Mouse (Mus musculus) forebrain, embryonic 11.5 days (tissue): Measurements from ENCODE around the gene Zbtb5. TPM values are rescaled to one million over a fixed set of nuclear protein-coding genes. Genes with fewer than 3 reads are reported as not detected.

Experiments
- ATAC-seq: fragments of 200-750 bp; cut with Nextera tagmentation; replicated peaks from 2 replicates; pipeline ENCODE4 v1.8.0; 2017; ENCODE audit warnings: moderate TSS enrichment; ENCODE audit not compliant: low FRiP score
- DNase-seq: peaks from one replicate; pipeline ENCODE4 v3.0.0-alpha.2; 2017; ENCODE audit warnings: low spot score
- H3K27ac ChIP-seq: fragments of 300-500 bp; sonication (generic); 2 replicates; pipeline ENCODE4 v1.5.1; 2014; ENCODE audit warnings: low read depth, low read length
- H3K27me3 ChIP-seq: fragments of 300-500 bp; sonication (generic); 2 replicates; pipeline ENCODE4 v1.6.1; 2014; ENCODE audit warnings: mild to moderate bottlenecking, low read length, mixed read lengths; ENCODE audit not compliant: control insufficient read depth, insufficient read depth
- H3K36me3 ChIP-seq: fragments of 300-500 bp; sonication (generic); 2 replicates; pipeline ENCODE4 v1.6.1; 2014; ENCODE audit warnings: mild to moderate bottlenecking, low read length, moderate library complexity, mixed read lengths; ENCODE audit not compliant: control insufficient read depth, insufficient read depth
- H3K4me1 ChIP-seq: fragments of 300-500 bp; sonication (generic); replicated peaks from 2 replicates; pipeline ENCODE4 v1.6.1; 2014; ENCODE audit warnings: low read length, mixed read lengths; ENCODE audit not compliant: control insufficient read depth, insufficient read depth
- H3K4me2 ChIP-seq: fragments of 300-500 bp; sonication (generic); 2 replicates; pipeline ENCODE4 v1.6.1; 2014; ENCODE audit warnings: low read depth, mild to moderate bottlenecking, low read length, moderate library complexity, mixed read lengths; ENCODE audit not compliant: severe bottlenecking
- H3K4me3 ChIP-seq: fragments of 300-500 bp; sonication (generic); 2 replicates; pipeline ENCODE4 v1.5.1; 2014; ENCODE audit warnings: low read depth, low read length
- H3K9ac ChIP-seq: fragments of 300-500 bp; sonication (generic); 2 replicates; pipeline ENCODE4 v1.6.1; 2014; ENCODE audit warnings: low read length
- H3K9me3 ChIP-seq: fragments of 300-500 bp; sonication (generic); 2 replicates; pipeline ENCODE4 v1.6.1; 2016; ENCODE audit warnings: low read length, mixed read lengths; ENCODE audit not compliant: control insufficient read depth
- WGBS: fragments of 180-500 bp; shearing (Covaris S2); extraction: QIAGEN DNeasy Blood & Tissue Kit; methylation state at CpG from one replicate; pipeline ENCODE4 v1.1.7; 2014; 5-methylcytosine and 5-hydroxymethylcytosine counted together
- polyA plus RNA-seq: library from polyadenylated mRNA; unstranded; fragments of >200 nt; fragmentation: Nextera tagmentation; extraction: Ambion mirVana; gene quantifications from 2 replicates; pipeline ENCODE4 v1.2.1, GENCODE M21; 2014

The Zbtb5 gene
- polyA plus RNA-seq, 1 experiment from 2014 or later = 44.9 TPM

DNA sequence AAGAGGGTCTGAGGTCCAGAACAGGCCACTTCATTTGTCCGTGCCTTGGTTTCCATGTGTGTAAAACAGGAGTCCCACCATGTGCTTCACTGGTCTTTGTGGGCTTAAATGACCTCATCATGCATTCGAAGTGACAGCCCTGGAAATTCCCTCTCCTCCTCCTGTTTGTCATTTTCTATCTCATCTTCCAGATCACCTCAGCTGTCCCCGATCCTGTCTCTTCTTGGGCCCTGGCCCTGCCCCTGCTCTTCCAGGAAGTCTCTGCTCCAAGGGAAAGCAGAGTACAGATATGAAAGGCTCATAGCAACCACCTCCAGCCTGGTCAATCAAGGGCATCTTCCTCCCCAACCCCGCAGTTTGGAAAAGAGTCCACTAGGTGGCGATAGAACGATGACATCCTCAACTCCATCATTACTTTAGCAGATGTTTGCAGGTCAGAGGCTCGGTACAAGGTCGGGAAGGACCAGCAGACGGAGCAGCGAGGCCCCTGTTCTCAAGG is 41.6 kb downstream of the Zbtb5 start:
- H3K36me3 ChIP-seq = no peaks in the 10 kb centered on the region
- DNase-seq (peak; percentile 76), ATAC-seq (no peak)
- H3K4me3 ChIP-seq = no peak overlapping the region
- WGBS = 25% methylated on average over 10 of the region's 10 CpGs
- no peak overlapping the region for H3K4me2 ChIP-seq
- no peak overlapping the region for H3K27ac ChIP-seq
- H3K9me3 ChIP-seq = no peaks in the 10 kb centered on the region
- H3K27me3 ChIP-seq = no peaks in the 10 kb centered on the region
- H3K4me1 ChIP-seq = no peaks in the 10 kb centered on the region
- no peak overlapping the region for H3K9ac ChIP-seq

DNA sequence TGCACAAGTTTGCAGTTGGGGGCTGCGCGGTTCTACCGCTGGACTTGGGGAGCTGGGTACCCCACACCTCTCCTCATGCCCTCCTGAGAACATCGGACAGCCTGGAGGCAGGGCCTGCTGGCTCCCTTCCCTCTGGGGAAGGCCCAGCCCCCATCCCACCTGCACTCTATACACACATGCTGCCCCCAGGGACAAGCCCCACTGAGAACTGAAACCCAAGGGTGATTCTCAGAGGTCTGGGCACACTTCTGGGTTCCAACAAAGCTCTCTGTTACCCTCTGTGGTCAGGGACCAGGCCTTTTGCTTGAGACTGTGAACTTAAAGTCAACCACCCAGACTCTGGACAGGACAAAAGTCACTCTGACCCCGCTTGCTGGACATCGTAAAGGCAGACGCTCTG is 42.2 kb downstream of the Zbtb5 start:
- no peak overlapping the region for H3K4me3 ChIP-seq
- H3K27ac ChIP-seq = no peak overlapping the region
- DNase-seq = no peak
- no peaks in the 10 kb centered on the region for H3K36me3 ChIP-seq
- no peak overlapping the region for H3K4me2 ChIP-seq
- no peak for ATAC-seq
- no peak overlapping the region for H3K9ac ChIP-seq
- WGBS = 87% methylated on average over 7 of the region's 7 CpGs
- H3K27me3 ChIP-seq = no peaks in the 10 kb centered on the region
- H3K4me1 ChIP-seq = no peaks in the 10 kb centered on the region
- H3K9me3 ChIP-seq = no peaks in the 10 kb centered on the region

DNA sequence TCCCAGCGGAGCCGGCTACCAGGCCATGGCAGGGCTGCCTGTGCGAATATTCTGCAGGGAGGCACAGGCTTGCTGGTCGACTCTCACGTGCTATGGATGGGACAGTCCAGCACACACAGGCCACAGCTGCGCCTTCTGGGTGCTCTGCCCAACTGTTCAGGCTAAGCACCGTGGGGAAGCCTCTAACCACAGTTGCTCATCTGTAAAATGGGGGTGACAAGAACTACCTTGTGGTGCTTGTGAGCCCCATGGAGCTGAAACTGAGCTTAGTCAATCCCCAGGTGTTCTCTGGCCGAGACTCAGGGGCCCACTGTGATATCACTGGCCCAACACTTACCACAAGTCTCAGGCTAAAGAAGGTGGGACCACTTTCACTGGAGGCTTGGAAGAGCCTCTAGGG is 44.8 kb downstream of the Zbtb5 start:
- Histone ChIP-seq H3K27me3 (no peaks in the 10 kb centered on the region), H3K9me3 (no peaks in the 10 kb centered on the region), H3K4me3 (no peak overlapping the region), H3K4me2 (no peak overlapping the region), H3K4me1 (no peaks in the 10 kb centered on the region), H3K27ac (no peak overlapping the region), H3K9ac (no peak overlapping the region), H3K36me3 (no peaks in the 10 kb centered on the region)
- no peak for ATAC-seq
- WGBS = 90% methylated on average over 8 of the region's 8 CpGs
- no peak for DNase-seq

DNA sequence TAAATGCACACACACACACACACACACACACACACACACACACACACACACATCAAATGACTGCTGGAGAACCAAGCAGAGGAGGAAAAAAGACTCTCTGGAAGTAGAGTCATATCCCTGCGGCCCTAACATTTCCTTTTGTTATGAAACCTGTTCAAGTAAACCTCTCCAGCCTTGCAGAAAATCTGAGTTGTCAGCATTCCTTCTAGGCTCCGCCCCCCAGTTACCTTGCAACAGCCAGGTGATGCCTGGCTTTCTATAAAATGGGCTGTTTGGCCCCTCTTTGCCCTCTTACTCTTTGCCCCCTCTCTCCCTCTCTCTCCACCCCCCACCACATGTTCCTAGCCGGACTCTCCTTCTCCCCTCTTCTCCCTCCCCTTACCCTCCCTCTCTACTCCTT is 46.5 kb downstream of the Zbtb5 start:
- ATAC-seq (no peak), DNase-seq (no peak)
- Histone ChIP-seq H3K4me3 (no peak overlapping the region), H3K27me3 (no peaks in the 10 kb centered on the region), H3K4me2 (no peak overlapping the region), H3K36me3 (no peaks in the 10 kb centered on the region), H3K27ac (no peak overlapping the region), H3K9me3 (no peaks in the 10 kb centered on the region), H3K9ac (no peak overlapping the region), H3K4me1 (no peaks in the 10 kb centered on the region)
- 91% methylated on average over 3 of the region's 3 CpGs for whole genome bisulfite sequencing

DNA sequence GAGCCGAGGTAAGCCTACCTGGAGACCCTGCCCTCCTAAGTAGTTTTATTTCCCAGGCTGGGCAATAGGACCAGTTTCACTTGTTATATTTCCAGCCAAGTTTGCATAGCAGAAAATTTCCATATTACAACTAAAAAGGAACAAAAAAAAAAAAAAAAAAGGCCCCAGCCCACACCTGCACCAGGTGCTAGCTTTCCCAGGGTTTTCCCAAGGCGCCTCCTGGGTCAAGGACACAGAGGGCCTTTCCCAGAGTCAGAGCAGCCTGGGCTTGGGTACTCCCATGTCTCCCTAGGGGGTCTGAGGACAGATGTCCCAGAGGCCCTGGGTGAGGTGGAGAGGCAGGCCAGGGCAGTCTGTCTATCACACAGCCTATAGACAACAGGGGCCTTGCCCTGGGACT is 47.0 kb downstream of the Zbtb5 start:
- H3K9me3 ChIP-seq = no peaks in the 10 kb centered on the region
- no peak overlapping the region for H3K9ac ChIP-seq
- H3K27ac ChIP-seq = no peak overlapping the region
- ATAC-seq = no peak
- no peaks in the 10 kb centered on the region for H3K27me3 ChIP-seq
- no peaks in the 10 kb centered on the region for H3K36me3 ChIP-seq
- 88% methylated on average over 2 of the region's 2 CpGs for WGBS
- H3K4me1 ChIP-seq = no peaks in the 10 kb centered on the region
- H3K4me3 ChIP-seq = no peak overlapping the region
- H3K4me2 ChIP-seq = no peak overlapping the region
- DNase-seq = no peak

DNA sequence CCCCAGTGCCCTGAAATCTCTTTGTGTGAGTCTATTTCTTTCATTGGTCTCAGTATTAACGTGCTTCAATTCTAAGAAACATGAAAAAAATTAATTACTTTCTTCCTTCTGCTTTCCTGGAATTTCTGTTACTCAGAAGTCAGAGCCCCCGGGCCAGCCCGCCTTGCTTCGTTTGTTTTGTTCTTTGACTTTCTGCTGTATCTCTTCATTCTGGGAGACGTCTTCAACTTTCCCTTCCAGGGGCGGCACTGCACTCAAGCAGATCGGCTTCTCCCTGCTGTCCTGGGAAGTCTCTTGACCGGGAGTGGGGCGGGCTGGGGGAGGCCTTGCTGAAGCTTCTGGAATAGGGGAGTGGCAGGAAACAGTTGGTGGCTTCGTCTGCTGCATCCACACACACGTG is 49.1 kb downstream of the Zbtb5 start:
- ATAC-seq (no peak), DNase-seq (no peak)
- H3K9ac ChIP-seq = no peak overlapping the region
- 77% methylated on average over 11 of the region's 11 CpGs for WGBS
- no peak overlapping the region for H3K4me2 ChIP-seq
- no peak overlapping the region for H3K27ac ChIP-seq
- H3K4me1 ChIP-seq = no peaks in the 10 kb centered on the region
- H3K4me3 ChIP-seq = no peak overlapping the region
- no peaks in the 10 kb centered on the region for H3K9me3 ChIP-seq
- no peaks in the 10 kb centered on the region for H3K27me3 ChIP-seq
- no peaks in the 10 kb centered on the region for H3K36me3 ChIP-seq

DNA sequence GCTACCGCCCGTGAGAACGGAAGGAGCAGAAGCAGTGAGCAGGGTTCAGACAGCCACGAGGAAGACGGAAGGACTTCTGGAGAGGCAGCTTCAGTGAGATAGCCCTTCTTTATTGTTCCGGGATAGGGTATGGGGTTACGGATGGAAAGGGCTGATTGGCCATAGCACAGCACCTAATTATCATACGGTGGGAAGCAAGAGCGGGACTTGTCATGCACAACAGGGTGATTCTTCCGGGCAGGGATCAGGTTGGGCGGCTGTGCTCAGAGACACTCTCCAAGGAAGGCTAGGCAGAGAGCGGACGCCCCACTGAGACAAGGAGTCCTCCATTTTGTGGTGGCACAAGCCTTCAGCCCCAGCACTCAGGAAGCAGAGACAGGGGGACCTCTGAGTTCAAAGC is 53.0 kb downstream of the Zbtb5 start:
- ATAC-seq (no peak), DNase-seq (no peak)
- H3K27me3 ChIP-seq = no peaks in the 10 kb centered on the region

DNA sequence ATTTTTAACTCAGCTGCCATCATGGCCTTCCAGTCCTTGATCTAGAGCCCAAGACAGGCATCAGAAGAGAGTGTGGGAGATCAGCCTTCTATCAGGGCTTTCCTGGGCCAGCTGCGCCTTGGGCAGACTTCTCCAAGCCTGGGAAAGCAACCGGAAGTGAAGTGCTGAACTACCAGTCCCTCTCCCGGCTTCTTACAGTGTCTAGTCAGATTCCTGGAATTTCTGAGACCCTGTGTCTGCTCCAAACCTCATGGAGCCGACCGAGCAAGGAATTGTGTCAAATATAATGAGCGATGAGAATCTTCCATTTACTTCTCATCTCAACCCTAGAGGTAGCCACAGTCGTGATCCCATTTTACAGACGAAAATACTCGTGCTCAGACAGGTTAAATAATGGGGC is 53.4 kb downstream of the Zbtb5 start:
- WGBS = 86% methylated on average over 9 of the region's 9 CpGs
- Histone ChIP-seq H3K27me3 (no peaks in the 10 kb centered on the region), H3K4me1 (no peaks in the 10 kb centered on the region), H3K9ac (no peak overlapping the region), H3K4me2 (no peak overlapping the region), H3K27ac (no peak overlapping the region), H3K4me3 (no peak overlapping the region), H3K9me3 (no peaks in the 10 kb centered on the region), H3K36me3 (no peaks in the 10 kb centered on the region)
- DNase-seq (no peak), ATAC-seq (no peak)

More for the DNA sequence above, 53.0 kb downstream of the Zbtb5 start:
- no peaks in the 10 kb centered on the region for H3K9me3 ChIP-seq
- H3K36me3 ChIP-seq = no peaks in the 10 kb centered on the region
- H3K4me1 ChIP-seq = no peaks in the 10 kb centered on the region
- H3K4me2 ChIP-seq = no peak overlapping the region
- H3K27ac ChIP-seq = no peak overlapping the region
- 92% methylated on average over 13 of the region's 13 CpGs for WGBS
- no peak overlapping the region for H3K9ac ChIP-seq
- no peak overlapping the region for H3K4me3 ChIP-seq

DNA sequence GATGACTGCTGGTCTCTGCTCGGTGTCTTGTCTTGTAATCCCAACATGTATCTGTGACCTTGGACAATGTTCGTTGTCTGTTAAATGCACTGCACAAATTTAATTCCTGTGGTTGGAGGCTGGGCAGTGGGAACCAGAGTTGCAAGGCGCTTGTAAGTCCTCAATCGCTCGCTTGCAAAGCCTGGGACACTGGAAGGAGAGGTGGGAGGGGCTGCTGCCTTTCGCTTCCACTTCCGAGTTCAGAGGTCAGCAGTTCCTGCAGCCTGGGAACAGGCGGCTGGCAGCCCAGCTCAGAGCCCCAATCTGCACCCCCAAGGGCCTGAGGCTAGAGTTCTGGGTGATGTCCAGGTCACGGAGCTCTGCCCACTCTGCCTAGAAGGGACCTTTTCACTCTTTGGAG is 59.2 kb downstream of the Zbtb5 start:
- no peaks in the 10 kb centered on the region for H3K27me3 ChIP-seq
- no peaks in the 10 kb centered on the region for H3K4me1 ChIP-seq
- ATAC-seq = no peak
- H3K9me3 ChIP-seq = no peaks in the 10 kb centered on the region
- no peak overlapping the region for H3K9ac ChIP-seq
- 84% methylated on average over 9 of the region's 9 CpGs for WGBS
- DNase-seq = no peak
- no peak overlapping the region for H3K4me3 ChIP-seq
- no peak overlapping the region for H3K27ac ChIP-seq
- no peak overlapping the region for H3K4me2 ChIP-seq
- no peaks in the 10 kb centered on the region for H3K36me3 ChIP-seq
